Mouse (Mus musculus) hindbrain, postnatal 0 days (tissue): Measurements from ENCODE around the gene Gm4756. TPM values are rescaled to one million over a fixed set of nuclear protein-coding genes. Genes with fewer than 3 reads are reported as not detected.

ENCODE experiments used
- ATAC-seq: fragments of 200-750 bp; cut with Nextera tagmentation; 2 replicates; pipeline ENCODE4 v1.8.0; 2017; ENCODE audit warnings: mild to moderate bottlenecking, moderate TSS enrichment, moderate library complexity
- DNase-seq: peaks from one replicate; pipeline ENCODE4 v3.0.0-alpha.2; 2015; ENCODE audit warnings: low spot score
- H3K27ac ChIP-seq: fragments of 300-500 bp; sonication (generic); 2 replicates; pipeline ENCODE4 v1.5.1; 2014; ENCODE audit warnings: mild to moderate bottlenecking
- H3K27me3 ChIP-seq: fragments of 300-500 bp; sonication (generic); 2 replicates; pipeline ENCODE4 v1.6.1; 2014; ENCODE audit warnings: low read length, mixed read lengths; ENCODE audit not compliant: insufficient read depth
- H3K36me3 ChIP-seq: fragments of 300-500 bp; sonication (generic); 2 replicates; pipeline ENCODE4 v1.6.1; 2014; ENCODE audit warnings: low read length, mixed read lengths; ENCODE audit not compliant: insufficient read depth
- H3K4me1 ChIP-seq: fragments of 300-500 bp; sonication (generic); 2 replicates; pipeline ENCODE4 v1.6.1; 2014; ENCODE audit warnings: antibody characterized with exemption, low read length, mixed read lengths; ENCODE audit not compliant: insufficient read depth
- H3K4me2 ChIP-seq: fragments of 300-500 bp; sonication (generic); 2 replicates; pipeline ENCODE4 v1.6.1; 2014; ENCODE audit warnings: low read depth, mild to moderate bottlenecking, low read length, moderate library complexity, mixed read lengths
- H3K4me3 ChIP-seq: fragments of 300-500 bp; sonication (generic); 2 replicates; pipeline ENCODE4 v1.5.1; 2014; ENCODE audit warnings: low read length
- H3K9ac ChIP-seq: fragments of 300-500 bp; sonication (generic); replicated peaks from 2 replicates; pipeline ENCODE4 v1.6.1; 2014; ENCODE audit warnings: mild to moderate bottlenecking, low read length, moderate library complexity, mixed read lengths
- H3K9me3 ChIP-seq: fragments of 300-500 bp; sonication (generic); 2 replicates; pipeline ENCODE4 v1.6.1; 2016; ENCODE audit warnings: low read length, mixed read lengths
- CTCF ChIP-seq: IDR thresholded peaks from 2 replicates; pipeline ENCODE4 v1.5.1; 2016; ENCODE audit warnings: antibody characterized with exemption, control low read depth, low read depth
- WGBS: fragments of 180-500 bp; shearing (Covaris S2); extraction: QIAGEN DNeasy Blood & Tissue Kit; methylation state at CpG from one replicate; pipeline ENCODE4 v1.1.7; 2014; 5-methylcytosine and 5-hydroxymethylcytosine counted together
- polyA plus RNA-seq: library from polyadenylated mRNA; unstranded; fragments of >200 nt; fragmentation: Nextera tagmentation; extraction: Ambion mirVana; gene quantifications from 2 replicates; pipeline ENCODE4 v1.2.1, GENCODE M21; 2015
- total RNA-seq: library from RNA; depleted of rRNA; stranded (reverse); fragments of >200 nt; gene quantifications from 2 replicates; pipeline ENCODE4 v1.2.3, GENCODE M21; 2014

The Gm4756 gene
- total and polyA plus RNA-seq, 2 experiments from 2014 or later, result not detected

GRCm38 (mm10) chr12:72582021-72582420 lies 67.4 kb downstream of the Gm4756 start:
- Histone ChIP-seq H3K27ac (no peak overlapping the region), H3K36me3 (peaks cover 6% of the 10 kb centered on the region; the same call in 1 of the 2 replicates), H3K9ac (no peak overlapping the region), H3K4me2 (no peak overlapping the region), H3K4me3 (no peak overlapping the region), H3K4me1 (no peaks in the 10 kb centered on the region), H3K27me3 (no peaks in the 10 kb centered on the region), H3K9me3 (no peaks in the 10 kb centered on the region)
- 95% methylated on average over 3 of the region's 3 CpGs for WGBS
- DNase-seq (no peak), ATAC-seq (no peak)
- TF ChIP-seq CTCF, result no peak

GRCm38 (mm10) chr12:72564281-72564795 lies 85.1 kb downstream of the Gm4756 start:
- H3K4me3 ChIP-seq, result no peak overlapping the region
- no peak for TF ChIP-seq CTCF
- H3K36me3 ChIP-seq, result peaks cover 4% of the 10 kb centered on the region
- no peak overlapping the region for H3K27ac ChIP-seq
- DNase-seq (no peak), ATAC-seq (no peak)
- no peak overlapping the region for H3K9ac ChIP-seq
- no peak overlapping the region for H3K4me2 ChIP-seq
- no peaks in the 10 kb centered on the region for H3K4me1 ChIP-seq
- WGBS, result 96% methylated on average over 4 of the region's 4 CpGs
- H3K27me3 ChIP-seq, result no peaks in the 10 kb centered on the region
- no peaks in the 10 kb centered on the region for H3K9me3 ChIP-seq

- H3K9ac ChIP-seq, result no peak overlapping the region
- TF ChIP-seq CTCF, result no peak
- ATAC-seq (no peak), DNase-seq (no peak)
- no peaks in the 10 kb centered on the region for H3K4me1 ChIP-seq
- H3K4me3 ChIP-seq, result no peak overlapping the region
- H3K9me3 ChIP-seq, result no peaks in the 10 kb centered on the region
- WGBS, result 67% methylated on average over 4 of the region's 4 CpGs
- no peak overlapping the region for H3K4me2 ChIP-seq
- H3K36me3 ChIP-seq, result no peaks in the 10 kb centered on the region
- H3K27ac ChIP-seq, result no peak overlapping the region
- H3K27me3 ChIP-seq, result no peaks in the 10 kb centered on the region
These were observed 95.1 kb downstream of the Gm4756 start for GRCm38 (mm10) chr12:72554347-72554746.

DNA sequence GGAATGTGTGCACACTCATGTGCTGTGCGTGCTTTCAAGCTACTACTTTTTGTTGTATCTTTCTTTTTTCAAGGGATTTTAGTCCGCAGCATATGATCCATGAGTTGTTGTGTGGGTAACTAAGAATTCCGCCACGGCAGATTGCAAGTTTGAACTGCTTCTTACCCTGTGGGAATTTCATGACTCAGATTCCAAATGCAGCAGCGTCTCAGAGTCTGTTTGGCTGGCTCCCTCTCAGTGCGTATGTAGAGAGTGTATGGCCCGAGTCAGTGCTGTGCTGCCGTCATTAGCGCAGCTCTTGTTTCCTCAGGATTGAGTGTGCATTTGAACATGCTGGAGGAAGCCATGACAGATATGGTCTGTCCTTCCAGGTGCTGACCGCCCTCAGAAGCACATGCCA lies 110.9 kb downstream of the Gm4756 start:
- no peak overlapping the region for H3K27ac ChIP-seq
- no peak for DNase-seq

DNA sequence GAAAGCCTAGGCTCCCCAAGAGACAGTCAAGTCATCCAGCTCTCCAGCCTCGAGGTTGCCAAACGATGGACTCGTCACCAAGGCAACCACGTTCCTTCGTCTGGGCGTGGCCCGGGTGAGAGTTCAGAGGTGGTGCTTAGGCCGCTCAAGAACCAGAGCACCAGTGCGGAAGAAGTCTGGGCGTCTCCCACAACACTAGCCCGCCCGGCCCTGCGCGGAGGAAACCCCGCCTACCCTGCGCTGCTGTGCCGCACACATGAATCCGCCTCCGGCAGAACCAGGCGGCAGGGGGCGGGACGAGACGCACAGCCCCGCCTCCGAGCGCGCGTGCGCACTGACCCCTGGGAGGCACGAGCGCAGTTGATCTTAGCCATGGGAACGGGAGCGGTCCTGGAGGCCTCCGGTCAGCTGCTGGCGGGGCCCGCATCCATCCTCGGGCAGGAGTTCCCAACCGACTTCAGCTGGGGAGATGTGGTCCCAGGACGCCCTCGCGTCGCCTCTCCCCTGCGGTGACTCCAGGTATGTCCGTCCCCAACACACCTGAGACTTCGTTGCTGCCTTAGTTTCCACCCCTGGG lies 113.4 kb downstream of the Gm4756 start, which contains the start of gene Pcnx4:
Gene Pcnx4, plus strand, starts transcription at position 363 of the 577 bp plus-strand sequence.
- H3K4me3 ChIP-seq, result peak within 1 kb of the TSS; percentile 75
- H3K27ac ChIP-seq, result peak within 1 kb of the TSS; percentile 68
- peak within 1 kb of the TSS; percentile 69 for H3K9ac ChIP-seq
- 0 out of 2 replicates have a peak, but pooled peaks cover 4% of the 10 kb centered on the region for H3K4me1 ChIP-seq
- no peaks in the 10 kb centered on the region for H3K36me3 ChIP-seq
- peak; percentile 97 for DNase-seq
- no peaks in the 10 kb centered on the region for H3K9me3 ChIP-seq
- WGBS, result 0% methylated on average over 45 of the region's 45 CpGs
- peak; percentile 99 for ATAC-seq
- TF ChIP-seq CTCF, result peak; percentile 53
- H3K4me2 ChIP-seq, result peak within 1 kb of the TSS; percentile 78
- no peaks in the 10 kb centered on the region for H3K27me3 ChIP-seq

More for the DNA sequence above, 110.9 kb downstream of the Gm4756 start:
- 85% methylated on average over 10 of the region's 10 CpGs for WGBS
- H3K36me3 ChIP-seq, result no peaks in the 10 kb centered on the region; the same call in 1 of the 2 replicates
- H3K4me1 ChIP-seq, result 0 out of 2 replicates have a peak, but pooled peaks cover 4% of the 10 kb centered on the region
- H3K27me3 ChIP-seq, result no peaks in the 10 kb centered on the region
- TF ChIP-seq CTCF, result no peak
- H3K9ac ChIP-seq, result no peak overlapping the region
- H3K4me2 ChIP-seq, result no peak overlapping the region
- H3K4me3 ChIP-seq, result no peak overlapping the region
- no peak for ATAC-seq
- no peaks in the 10 kb centered on the region for H3K9me3 ChIP-seq

GRCm38 (mm10) chr12:72535599-72535998 lies 113.9 kb downstream of the Gm4756 start:
- peak overlapping the region; percentile 75 for H3K4me3 ChIP-seq
- H3K36me3 ChIP-seq, result no peaks in the 10 kb centered on the region
- DNase-seq (no peak), ATAC-seq (no peak)
- 0 out of 2 replicates have a peak, but pooled peaks cover 4% of the 10 kb centered on the region for H3K4me1 ChIP-seq
- no peaks in the 10 kb centered on the region for H3K9me3 ChIP-seq
- WGBS, result 41% methylated on average over 3 of the region's 3 CpGs
- TF ChIP-seq CTCF, result no peak
- H3K27ac ChIP-seq, result peak overlapping the region; percentile 68
- H3K27me3 ChIP-seq, result no peaks in the 10 kb centered on the region
- H3K4me2 ChIP-seq, result peak overlapping the region; percentile 78
- H3K9ac ChIP-seq, result peak overlapping the region; percentile 69

- ATAC-seq (no peak), DNase-seq (no peak)
- Histone ChIP-seq H3K9me3 (peaks cover 7% of the 10 kb centered on the region; the same call in 1 of the 2 replicates), H3K36me3 (no peaks in the 10 kb centered on the region), H3K4me2 (no peak overlapping the region), H3K9ac (no peak overlapping the region), H3K27me3 (no peaks in the 10 kb centered on the region), H3K4me3 (no peak overlapping the region), H3K4me1 (0 out of 2 replicates have a peak, but pooled peaks cover 4% of the 10 kb centered on the region), H3K27ac (no peak overlapping the region)
- TF ChIP-seq CTCF, result no peak
- WGBS, result 90% methylated on average over 6 of the region's 6 CpGs
These were observed 115.5 kb downstream of the Gm4756 start for GRCm38 (mm10) chr12:72533986-72534385.
